Mouse (Mus musculus): ENCODE results near the gene Il23a.

GRCm38 (mm10) chr10:128268371-128268770 is 30.2 kb downstream of the Il23a start, which contains the start of gene Apof:
- TF ChIP-seq CTCF (IDR thresholded peaks at IDR 0.05; ENCODE audit: insufficient read depth, low read length) (no peak), POLR2A (IDR thresholded peaks at IDR 0.05; ENCODE audit: borderline replicate concordance, extremely low read depth, low read depth, low read length) (no peak)

All from lung, adult 2 months (tissue).